Mouse (Mus musculus) cerebellum, adult 2 months (tissue): Measurements from ENCODE around the gene Pitx1. TPM values are rescaled to one million over a fixed set of nuclear protein-coding genes. Genes with fewer than 3 reads are reported as not detected.

ENCODE experiments used
- DNase-seq, 2 experiments: peaks; one replicate each; pipeline ENCODE4 v3.0.0; 2021
- H3K27ac ChIP-seq: fragments of 200-500 bp; 2 replicates; pipeline ENCODE4 v1.5.1; 2012; ENCODE audit warnings: low read length, control low read depth, inconsistent platforms; ENCODE audit not compliant: insufficient read depth
- H3K27me3 ChIP-seq: fragments of 200-500 bp; 2 replicates; pipeline ENCODE4 v1.6.1; 2012; ENCODE audit warnings: inconsistent platforms, mild to moderate bottlenecking, low read length, moderate library complexity; ENCODE audit not compliant: control insufficient read depth, insufficient read depth
- H3K4me1 ChIP-seq: fragments of 200-500 bp; 2 replicates; pipeline ENCODE4 v1.6.1; 2011; ENCODE audit warnings: low read length; ENCODE audit not compliant: control insufficient read depth, insufficient read depth
- H3K4me3 ChIP-seq: fragments of 200-500 bp; replicated peaks from 2 replicates; pipeline ENCODE3; 2011; ENCODE audit warnings: mild to moderate bottlenecking, low read depth, low read length, control low read depth; ENCODE audit not compliant: insufficient read depth
- CTCF ChIP-seq: fragments of 200-500 bp; IDR thresholded peaks from 2 replicates; pipeline ENCODE4 v1.5.1; 2011; ENCODE audit warnings: low read depth, mild to moderate bottlenecking, control low read depth, low read length, moderate library complexity, borderline replicate concordance; ENCODE audit not compliant: insufficient read depth
- POLR2A ChIP-seq: fragments of 200-500 bp; IDR thresholded peaks from 2 replicates; pipeline ENCODE4 v1.6.1; 2011; ENCODE audit warnings: low read length, control low read depth, borderline replicate concordance; ENCODE audit not compliant: insufficient read depth
- WGBS: fragments of 180-500 bp; shearing (Covaris S2); methylation state at CpG from one replicate; pipeline ENCODE4 v1.1.7; 2018; 5-methylcytosine and 5-hydroxymethylcytosine counted together
- polyA plus RNA-seq: library from polyadenylated mRNA; depleted of rRNA; stranded (reverse); fragments of >200 nt; gene quantifications from 2 replicates; pipeline ENCODE4 v1.2.3, GENCODE M21; 2012; rRNA removed

Pitx1 gene
- polyA plus RNA-seq, 1 experiment: 0.03 TPM

DNA sequence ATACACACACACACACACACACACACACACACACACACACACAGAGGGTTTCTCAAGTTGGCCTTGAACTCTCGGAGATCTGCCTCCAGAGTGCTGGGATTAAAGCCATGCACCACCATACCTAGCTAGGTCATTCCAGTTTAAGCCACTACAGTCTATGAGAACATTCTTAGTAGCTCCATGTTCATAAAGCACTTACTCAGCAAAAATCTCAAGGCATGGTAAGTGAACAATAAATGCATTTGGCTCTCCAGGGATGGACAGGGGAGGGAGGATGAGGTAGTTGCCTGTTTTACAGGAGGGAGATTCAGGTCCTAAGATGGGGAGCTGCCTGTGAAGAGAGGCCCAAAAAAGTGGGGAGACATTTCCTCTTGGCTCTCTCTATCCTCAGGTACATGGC lies 32.0 kb downstream of the Pitx1 start:
- no peak for TF ChIP-seq CTCF
- TF ChIP-seq POLR2A: no peak
- H3K27me3 ChIP-seq: no peaks in the 10 kb centered on the region
- WGBS: 94% methylated on average over 1 of the region's 1 CpGs
- H3K27ac ChIP-seq: no peak overlapping the region
- H3K4me3 ChIP-seq: no peak overlapping the region
- DNase-seq: no peak
- H3K4me1 ChIP-seq: no peaks in the 10 kb centered on the region

- no peak for DNase-seq
- Histone ChIP-seq H3K27me3 (no peaks in the 10 kb centered on the region), H3K27ac (no peak overlapping the region), H3K4me1 (no peaks in the 10 kb centered on the region), H3K4me3 (no peak overlapping the region)
- 60% methylated on average over 2 of the region's 2 CpGs for whole genome bisulfite sequencing
- TF ChIP-seq POLR2A (no peak), CTCF (no peak)
Measured at GRCm38 (mm10) chr13:55801246-55801645, 34.7 kb downstream of the Pitx1 start.

- TF ChIP-seq POLR2A: no peak
- no peak for TF ChIP-seq CTCF
- Histone ChIP-seq H3K4me3 (no peak overlapping the region), H3K4me1 (no peaks in the 10 kb centered on the region; the same call in 1 of the 2 replicates), H3K27me3 (no peaks in the 10 kb centered on the region; the same call in 1 of the 2 replicates), H3K27ac (no peak overlapping the region)
- WGBS: 59% methylated on average over 11 of the region's 11 CpGs
- DNase-seq: no peak
Measured at GRCm38 (mm10) chr13:55786120-55786519, 49.9 kb downstream of the Pitx1 start.

GRCm38 (mm10) chr13:55784268-55784667 lies 51.7 kb downstream of the Pitx1 start, which contains the start of gene Catsper3:
TSS of gene Catsper3 (plus strand) at chr13:55784568.
- Histone ChIP-seq H3K4me1 (no peaks in the 10 kb centered on the region; the same call in 1 of the 2 replicates), H3K27ac (no peak within 1 kb of the TSS), H3K27me3 (no peaks in the 10 kb centered on the region; the same call in 1 of the 2 replicates), H3K4me3 (no peak within 1 kb of the TSS)
- TF ChIP-seq CTCF (no peak), POLR2A (no peak)
- DNase-seq: no peak
- WGBS: 89% methylated on average over 3 of the region's 3 CpGs

GRCm38 (mm10) chr13:55775056-55775455 lies 60.9 kb downstream of the Pitx1 start:
- Histone ChIP-seq H3K4me3 (no peak overlapping the region), H3K27ac (no peak overlapping the region), H3K27me3 (no peaks in the 10 kb centered on the region), H3K4me1 (no peaks in the 10 kb centered on the region)
- 75% methylated on average over 11 of the region's 11 CpGs for WGBS
- no peak for TF ChIP-seq CTCF
- TF ChIP-seq POLR2A: no peak
- no peak for DNase-seq

Other genes starting within 250 kb of the Pitx1 start
- gene B4galt7, start 236.3 kb downstream of the Pitx1 start, polyA plus RNA-seq: 27.9 and 32.0 TPM in 2 replicates
- gene Caml, start 213.2 kb downstream of the Pitx1 start, polyA plus RNA-seq: 63.9 and 64.3 TPM in 2 replicates
- gene Ddx46, start 201.2 kb downstream of the Pitx1 start, polyA plus RNA-seq: 55.3 and 58.6 TPM in 2 replicates
- gene B230219D22Rik, start 143.1 kb downstream of the Pitx1 start, polyA plus RNA-seq: 63.4 and 72.9 TPM in 2 replicates
- gene Txndc15, start 121.5 kb downstream of the Pitx1 start, polyA plus RNA-seq: 74.3 and 74.9 TPM in 2 replicates
- gene Pcbd2, start 108.8 kb downstream of the Pitx1 start, polyA plus RNA-seq: 38.0 and 40.0 TPM in 2 replicates
- gene Catsper3, start 51.6 kb downstream of the Pitx1 start, polyA plus RNA-seq: 0.51 and 0.65 TPM in 2 replicates